Mouse (Mus musculus) megakaryocyte, embryonic 14.5 days (primary cell): ENCODE data around the gene Elmod2.

ENCODE experiments used
- FLI1 ChIP-seq: IDR thresholded peaks from 2 replicates; pipeline ENCODE4 v1.6.1; 2012; ENCODE audit warnings: low read length, inconsistent platforms, mixed read lengths
- GATA1 ChIP-seq: IDR thresholded peaks from 3 replicates; pipeline ENCODE4 v1.6.1; 2012; ENCODE audit warnings: mixed read lengths, low read length, inconsistent platforms, borderline replicate concordance

DNA sequence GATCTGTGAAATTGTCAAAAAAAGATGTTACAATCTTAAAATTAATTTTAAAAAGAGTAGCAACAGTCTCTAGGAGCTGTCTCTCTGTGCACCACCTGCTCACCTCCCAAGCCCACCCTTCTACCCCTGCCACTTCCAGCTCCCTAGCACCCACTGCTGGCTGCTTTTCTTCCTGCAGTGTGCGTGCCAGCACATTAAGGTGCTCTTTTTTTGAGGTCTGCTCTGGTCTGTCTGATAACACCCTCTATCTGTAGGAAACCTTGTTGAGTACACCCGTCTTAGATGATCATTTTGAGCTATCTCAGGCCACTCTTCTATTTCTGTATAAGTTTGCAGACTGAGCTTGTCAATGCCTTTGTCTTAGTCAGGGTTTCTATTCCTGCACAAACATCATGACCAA lies 9.2 kb downstream of the Elmod2 start:
- TF ChIP-seq GATA1 (no peak), FLI1 (no peak)
